Mouse (Mus musculus): ENCODE measurements around the gene Fam189b.

The Fam189b gene

GRCm38 (mm10) chr3:89166945-89167344, 16.0 kb upstream of the Fam189b start:
- DNase-seq = no peak

GRCm38 (mm10) chr3:89174844-89175243, 8.1 kb upstream of the Fam189b start:
- no peak for DNase-seq

GRCm38 (mm10) chr3:89175544-89175943, 7.4 kb upstream of the Fam189b start:
- DNase-seq = no peak

- DNase-seq = no peak
These were observed 6.5 kb upstream of the Fam189b start for GRCm38 (mm10) chr3:89176421-89176820.

GRCm38 (mm10) chr3:89177242-89178106, 5.5 kb upstream of the Fam189b start, which contains the start of gene Scamp3:
Scamp3 (plus strand) TSS chr3:89177473.
- DNase-seq = peak; percentile 93

GRCm38 (mm10) chr3:89178107-89178385, 4.9 kb upstream of the Fam189b start:
- no peak for DNase-seq

- DNase-seq = no peak
These were observed 3.9 kb upstream of the Fam189b start for GRCm38 (mm10) chr3:89179056-89179455.

- DNase-seq = no peak
These were observed 1.0 kb upstream of the Fam189b start for GRCm38 (mm10) chr3:89181749-89182500.

GRCm38 (mm10) chr3:89182531-89183057, 349 bp upstream of the Fam189b start:
- no peak for DNase-seq

- DNase-seq = no peak
These were observed 994 bp downstream of the Fam189b start for GRCm38 (mm10) chr3:89183959-89184315.

GRCm38 (mm10) chr3:89187197-89187596, 4.3 kb downstream of the Fam189b start:
- no peak for DNase-seq

- DNase-seq = no peak
These were observed 4.9 kb downstream of the Fam189b start for GRCm38 (mm10) chr3:89187690-89188477.

GRCm38 (mm10) chr3:89188478-89188875, 5.5 kb downstream of the Fam189b start:
- no peak for DNase-seq

- DNase-seq = no peak
These were observed 7.5 kb downstream of the Fam189b start for GRCm38 (mm10) chr3:89190436-89190835.

- no peak for DNase-seq
These were observed 10.4 kb downstream of the Fam189b start for GRCm38 (mm10) chr3:89193351-89193750.

- DNase-seq = no peak
These were observed 10.9 kb downstream of the Fam189b start for GRCm38 (mm10) chr3:89193853-89194252.

- peak; percentile 91 for DNase-seq
These were observed 13.3 kb downstream of the Fam189b start for GRCm38 (mm10) chr3:89195979-89196877.

- DNase-seq = no peak
These were observed 16.9 kb downstream of the Fam189b start for GRCm38 (mm10) chr3:89199839-89200238.

- DNase-seq = peak; percentile 89
These were observed 19.6 kb downstream of the Fam189b start, which contains the start of gene Gba for GRCm38 (mm10) chr3:89202253-89203141. Gba (plus strand) TSS chr3:89202928.

GRCm38 (mm10) chr3:89203142-89203514, 20.2 kb downstream of the Fam189b start:
- DNase-seq = no peak

- no peak for DNase-seq
These were observed 23.1 kb downstream of the Fam189b start for GRCm38 (mm10) chr3:89206079-89206478.
